In genomic region chr6:125811395-125811794, GRCm38 (mm10) we compare ENCODE assay signal across 21 mouse cellular contexts.
"Had no signal": no experiment of that assay in that cellular context is flagged by ENCODE, and none has a peak within 500 bp of the region (broad histone marks: within the 10 kb centered on the region; RNA-seq: fewer than 3 reads in every experiment).

No protein-coding gene starts in this region.

- H3K36me3 ChIP-seq: kidney, embryonic 15.5 days; limb, embryonic 13.5 days; liver, embryonic 12.5 days; liver, embryonic 15.5 days; lung, embryonic 15.5 days; midbrain, embryonic 10.5 days; midbrain, embryonic 13.5 days; neural tube, embryonic 13.5 days had no signal

- H3K4me2 ChIP-seq: kidney, embryonic 15.5 days; limb, embryonic 13.5 days; liver, embryonic 12.5 days; liver, embryonic 15.5 days; lung, embryonic 15.5 days; midbrain, embryonic 13.5 days; neural tube, embryonic 13.5 days had no signal

- ATAC-seq: liver, embryonic 12.5 days; midbrain, embryonic 13.5 days; midbrain, embryonic 16.5 days had no signal

- H3K27me3 ChIP-seq: kidney, embryonic 15.5 days; liver, embryonic 12.5 days; liver, embryonic 15.5 days; lung, embryonic 15.5 days; midbrain, embryonic 13.5 days; neural tube, embryonic 13.5 days had no signal

- H3K4me1 ChIP-seq: kidney, embryonic 15.5 days; liver, embryonic 12.5 days; liver, embryonic 15.5 days; lung, embryonic 15.5 days; megakaryocyte, embryonic 14.5 days; midbrain, embryonic 13.5 days had no signal

- H3K27ac ChIP-seq: kidney, embryonic 15.5 days; limb, embryonic 13.5 days; liver, embryonic 12.5 days; liver, embryonic 15.5 days; lung, embryonic 15.5 days; midbrain, embryonic 10.5 days; midbrain, embryonic 13.5 days; neural tube, embryonic 13.5 days had no signal

- H3K4me3 ChIP-seq: kidney, embryonic 15.5 days; limb, embryonic 13.5 days; liver, embryonic 12.5 days; liver, embryonic 15.5 days; lung, embryonic 15.5 days; megakaryocyte, embryonic 14.5 days; midbrain, embryonic 10.5 days; midbrain, embryonic 13.5 days; myocyte; neural tube, embryonic 13.5 days had no signal

- H3K9ac ChIP-seq: kidney, embryonic 15.5 days; limb, embryonic 13.5 days; liver, embryonic 12.5 days; liver, embryonic 15.5 days; lung, embryonic 15.5 days; midbrain, embryonic 13.5 days; neural tube, embryonic 13.5 days had no signal

- H3K9me3 ChIP-seq: kidney, embryonic 15.5 days; limb, embryonic 13.5 days; liver, embryonic 12.5 days; liver, embryonic 15.5 days; lung, embryonic 15.5 days; megakaryocyte, embryonic 14.5 days; midbrain, embryonic 10.5 days; midbrain, embryonic 13.5 days; neural tube, embryonic 13.5 days had no signal

- DNase-seq: kidney, adult 8-10 months; kidney, postnatal 10 days; kidney, postnatal 36 days; left cerebral cortex, postnatal 4 days; liver; lung, adult 18-20 months; lung, postnatal 10 days; lung, postnatal 36 days; retina, postnatal 1 day; thymus, postnatal 25 days had no signal
